Mouse (Mus musculus): ENCODE measurements around the gene Hes2.
A peak's percentile ranks its signal among the peaks of the same experiment; 100 is the strongest.

GRCm38 (mm10) chr4:152165036-152165931, 6.6 kb downstream of the Hes2 start:
- TF ChIP-seq POLR2A (IDR thresholded peaks at IDR 0.05; ENCODE audit: borderline replicate concordance, extremely low read depth, low read depth, low read length) = no peak
- peak; percentile 70 for TF ChIP-seq CTCF (IDR thresholded peaks at IDR 0.05; ENCODE audit: insufficient read depth, low read length)

All from lung, adult 2 months (tissue).